Mouse (Mus musculus): ENCODE data around the gene Dqx1.

DNA sequence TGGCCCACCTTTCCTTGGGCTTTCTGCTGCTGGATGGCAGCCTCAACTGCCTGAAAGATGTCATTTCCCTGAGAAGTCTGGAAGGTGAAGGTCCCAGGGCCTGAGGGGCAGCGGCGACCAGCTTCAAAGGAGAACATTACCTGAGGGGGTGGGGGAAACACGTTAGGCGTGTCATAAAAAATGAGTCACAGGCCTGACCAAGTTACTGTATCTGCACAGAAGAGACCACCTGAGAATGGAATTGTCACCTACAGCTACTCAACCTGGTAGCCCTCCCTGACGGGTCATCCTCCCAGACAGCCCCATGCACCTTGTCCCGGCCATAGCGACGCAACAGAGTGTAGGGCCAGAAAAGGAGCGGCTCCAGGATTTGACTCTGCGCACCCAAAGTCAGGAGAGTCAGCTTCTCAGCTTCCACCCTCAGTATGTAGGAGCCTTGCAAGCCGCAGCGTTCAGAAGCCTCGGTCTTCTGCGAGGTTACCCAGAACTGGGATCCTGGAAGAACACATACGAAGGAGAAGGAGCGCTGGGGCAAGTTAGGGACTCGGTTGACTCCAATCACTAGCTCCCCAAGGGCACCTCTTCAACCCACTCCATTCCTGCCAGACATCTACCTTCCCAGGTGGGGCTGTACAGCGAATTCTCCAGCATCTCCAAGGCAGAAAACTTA lies 25.6 kb upstream of the Dqx1 start:
- TF ChIP-seq CTCF (IDR thresholded peaks at IDR 0.05; ENCODE audit: low read depth, low read length) = no peak
- no peak for TF ChIP-seq POLR2A (IDR thresholded peaks at IDR 0.05; ENCODE audit: extremely low read depth, insufficient read depth, low read length)
